Mouse (Mus musculus) ES-Bruce4 (cell line): ENCODE measurements around the gene Gm13276. TPM values are rescaled to one million over a fixed set of nuclear protein-coding genes. Genes with fewer than 3 reads are reported as not detected.
"Not testable (repeated sequence)": the region's sequence is repeated elsewhere in the genome, so short reads cannot be mapped to it uniquely, and the experiment has no call there.

ENCODE experiments used
- H3K27ac ChIP-seq: 2 replicates; pipeline ENCODE4 v1.5.1; 2012; ENCODE audit warnings: low read length, inconsistent platforms; ENCODE audit not compliant: insufficient read depth
- H3K27me3 ChIP-seq: 2 replicates; pipeline ENCODE4 v1.6.1; 2012; ENCODE audit warnings: mild to moderate bottlenecking, low read length, inconsistent platforms; ENCODE audit not compliant: control insufficient read depth, poor library complexity, insufficient read depth, severe bottlenecking
- H3K36me3 ChIP-seq: 2 replicates; pipeline ENCODE4 v1.6.1; 2012; ENCODE audit warnings: inconsistent platforms, mild to moderate bottlenecking, low read length, moderate library complexity; ENCODE audit not compliant: control insufficient read depth, poor library complexity, insufficient read depth, severe bottlenecking
- H3K4me1 ChIP-seq: one replicate; pipeline ENCODE4 v1.8.1; 2011; ENCODE audit warnings: low read length; ENCODE audit not compliant: control insufficient read depth, insufficient read depth
- H3K4me3 ChIP-seq: 2 replicates; pipeline ENCODE4 v1.5.1; 2011; ENCODE audit warnings: low read depth, mild to moderate bottlenecking, low read length
- H3K9ac ChIP-seq: 2 replicates; pipeline ENCODE4 v1.6.1; 2012; ENCODE audit warnings: low read depth, mild to moderate bottlenecking, inconsistent platforms; ENCODE audit not compliant: poor library complexity, severe bottlenecking
- H3K9me3 ChIP-seq: replicated peaks from 2 replicates; pipeline ENCODE4 v1.6.1; 2012; ENCODE audit warnings: mild to moderate bottlenecking, low read length, inconsistent platforms; ENCODE audit not compliant: control insufficient read depth, poor library complexity, insufficient read depth, severe bottlenecking
- CTCF ChIP-seq: IDR thresholded peaks from one replicate; pipeline ENCODE4 v1.8.1; 2011; ENCODE audit warnings: low read depth, low read length
- EP300 ChIP-seq: IDR thresholded peaks from 2 replicates; pipeline ENCODE4 v1.6.1; 2011; ENCODE audit warnings: low read depth, low read length; ENCODE audit not compliant: insufficient read depth
- POLR2A ChIP-seq: IDR thresholded peaks from one replicate; pipeline ENCODE4 v1.8.1; 2011; ENCODE audit warnings: low read length; ENCODE audit not compliant: insufficient read depth
- polyA plus RNA-seq: library from polyadenylated mRNA; stranded (reverse); fragments of >200 nt; gene quantifications from 2 replicates; pipeline ENCODE4 v1.2.4, GENCODE M21; 2011; ENCODE audit warnings: low read depth; ENCODE audit not compliant: missing spikeins, insufficient read depth, insufficient read length

The Gm13276 gene
- polyA plus RNA-seq, 1 experiment, result not detected

- Histone ChIP-seq H3K9ac (no peak overlapping the region), H3K4me1 (peaks cover 3% of the 10 kb centered on the region), H3K36me3 (no peaks in the 10 kb centered on the region), H3K4me3 (no peak overlapping the region), H3K9me3 (no peaks in the 10 kb centered on the region), H3K27ac (no peak overlapping the region), H3K27me3 (no peaks in the 10 kb centered on the region)
- no peak for TF ChIP-seq EP300
- no peak for TF ChIP-seq CTCF
- no peak for TF ChIP-seq POLR2A
These were observed 35.6 kb upstream of the Gm13276 start for GRCm38 (mm10) chr4:88749926-88750325.

DNA sequence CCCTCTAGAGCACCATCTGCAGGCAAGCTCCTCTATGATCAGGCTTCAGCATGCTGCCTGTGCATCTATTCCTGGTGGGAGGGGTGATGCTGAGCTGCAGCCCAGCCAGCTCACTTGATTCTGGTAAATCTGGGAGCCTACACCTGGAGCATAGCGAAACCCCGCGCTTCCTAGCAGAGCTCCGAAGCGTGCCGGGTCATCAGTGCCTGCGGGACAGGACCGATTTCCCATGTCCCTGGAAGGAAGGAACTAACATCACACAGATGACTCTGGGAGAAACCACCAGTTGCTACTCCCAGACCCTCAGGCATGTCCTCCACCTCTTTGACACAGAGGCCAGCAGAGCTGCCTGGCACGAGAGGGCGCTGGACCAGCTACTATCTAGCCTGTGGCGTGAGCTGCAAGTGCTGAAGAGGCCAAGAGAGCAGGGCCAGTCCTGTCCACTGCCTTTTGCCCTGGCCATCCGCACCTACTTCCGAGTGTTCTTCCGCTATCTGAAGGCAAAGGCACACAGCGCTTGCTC lies 30.6 kb upstream of the Gm13276 start, which contains the start of gene Gm13271:
Gene Gm13271 (plus strand): TSS at position 51 of the 523 bp plus-strand sequence.
- H3K4me1 ChIP-seq, H3K9me3 ChIP-seq, H3K27ac ChIP-seq, H3K9ac ChIP-seq, H3K36me3 ChIP-seq, H3K4me3 ChIP-seq, H3K27me3 ChIP-seq: not testable (repeated sequence)

- peak overlapping the region; percentile 86 for H3K27ac ChIP-seq
- peak overlapping the region; percentile 61 for H3K9ac ChIP-seq
These were observed 28.7 kb upstream of the Gm13276 start for GRCm38 (mm10) chr4:88756581-88757513.

GRCm38 (mm10) chr4:88757628-88758031 lies 27.9 kb upstream of the Gm13276 start:
- Histone ChIP-seq H3K4me3 (peak overlapping the region; percentile 87), H3K9ac (peak overlapping the region; percentile 61)
- not testable (repeated sequence) for H3K27me3 ChIP-seq

More at GRCm38 (mm10) chr4:88756581-88757513, 28.7 kb upstream of the Gm13276 start:
- not testable (repeated sequence) for H3K36me3 ChIP-seq, H3K9me3 ChIP-seq, H3K4me1 ChIP-seq, H3K27me3 ChIP-seq
- H3K4me3 ChIP-seq, result peak overlapping the region; percentile 87

DNA sequence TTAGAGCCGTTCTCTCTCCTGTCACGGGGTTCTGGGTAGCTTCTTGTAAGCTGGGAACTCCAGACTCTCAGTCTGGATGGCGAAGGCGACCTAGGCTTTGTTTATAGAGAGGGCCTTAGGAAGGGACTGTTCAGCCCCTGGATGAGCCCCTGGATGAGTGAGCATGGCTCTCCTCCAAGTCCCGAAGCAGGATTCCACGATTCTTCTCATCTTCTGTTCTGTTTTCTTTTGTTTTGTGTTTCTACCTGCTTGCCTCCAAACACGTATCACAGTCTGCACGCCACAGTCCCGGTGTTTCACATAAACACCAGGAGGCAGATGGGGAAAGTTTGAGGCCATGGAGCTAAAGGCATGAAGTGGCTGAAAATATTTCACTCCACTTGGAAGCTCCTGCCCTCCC lies 26.8 kb upstream of the Gm13276 start:
- not testable (repeated sequence) for H3K4me1 ChIP-seq, H3K9ac ChIP-seq, H3K9me3 ChIP-seq, H3K4me3 ChIP-seq, H3K36me3 ChIP-seq, H3K27me3 ChIP-seq, H3K27ac ChIP-seq

More at GRCm38 (mm10) chr4:88757628-88758031, 27.9 kb upstream of the Gm13276 start:
- not testable (repeated sequence) for H3K9me3 ChIP-seq, H3K4me1 ChIP-seq, H3K36me3 ChIP-seq
- peak; percentile 20 for TF ChIP-seq POLR2A
- TF ChIP-seq CTCF, result peak; percentile 53
- peak overlapping the region; percentile 86 for H3K27ac ChIP-seq

GRCm38 (mm10) chr4:88759610-88760268 lies 25.8 kb upstream of the Gm13276 start, which contains the start of gene Gm13283:
Gm13283 (plus strand) TSS chr4:88760119.
- not testable (repeated sequence) for H3K27me3 ChIP-seq, H3K27ac ChIP-seq, H3K4me1 ChIP-seq, H3K9ac ChIP-seq, H3K36me3 ChIP-seq, H3K9me3 ChIP-seq
- H3K4me3 ChIP-seq, result peak within 1 kb of the TSS; percentile 28
